Mouse (Mus musculus): Measurements from ENCODE around the gene Ryk. TPM values are rescaled to one million over a fixed set of nuclear protein-coding genes. Genes with fewer than 3 reads are reported as not detected.

The Ryk gene
- polyA plus RNA-seq (2015; fragmentation: Nextera tagmentation; extraction: Ambion mirVana) = 7.9 and 8.0 TPM in 2 replicates

GRCm38 (mm10) chr9:102834742-102835591 is at the start of gene Ryk:
Ryk (plus strand) TSS chr9:102834917.

Other genes starting within 250 kb of the Ryk start
- 110 and 111 TPM in 2 replicates for gene Anapc13, start 208.6 kb upstream of the Ryk start, polyA plus RNA-seq (2015; fragmentation: Nextera tagmentation; extraction: Ambion mirVana)
- 26.9 and 28.5 TPM in 2 replicates for gene Cep63, start 208.4 kb upstream of the Ryk start, polyA plus RNA-seq (2015; fragmentation: Nextera tagmentation; extraction: Ambion mirVana)
- gene Amotl2, start 118.2 kb upstream of the Ryk start, polyA plus RNA-seq (2015; fragmentation: Nextera tagmentation; extraction: Ambion mirVana) = 8.3 and 9.4 TPM in 2 replicates
- gene Slco2a1, start 153.8 kb downstream of the Ryk start, polyA plus RNA-seq (2015; fragmentation: Nextera tagmentation; extraction: Ambion mirVana) = 18.7 and 25.4 TPM in 2 replicates

All from spleen, postnatal 0 days (tissue).